In genomic region chr5:110544691-110545069, GRCm38 (mm10) we compare ENCODE assay signal across 8 mouse cellular contexts. TPM values are rescaled to one million over a fixed set of nuclear protein-coding genes. Genes with fewer than 3 reads are reported as not detected.
DNase-seq lines count a peak whose midpoint lies in the region; ATAC-seq lines count a peak whose summit lies in the region.

No protein-coding gene starts in this region.

- H3K9ac ChIP-seq in kidney, embryonic 15.5 days = no peak overlapping the region
- peak overlapping the region; percentile 74 for H3K9ac ChIP-seq in hindbrain, embryonic 14.5 days
- peak overlapping the region; percentile 65 for H3K9ac ChIP-seq in midbrain, embryonic 15.5 days

- no peak overlapping the region for H3K27ac ChIP-seq in kidney, embryonic 15.5 days
- peak overlapping the region; percentile 64; the same call in 1 of the 2 replicates for H3K27ac ChIP-seq in hindbrain, embryonic 14.5 days
- peak overlapping the region; percentile 75 for H3K27ac ChIP-seq in midbrain, embryonic 15.5 days

- H3K27me3 ChIP-seq in kidney, embryonic 15.5 days = peaks cover 93% of the 10 kb centered on the region
- peaks cover 20% of the 10 kb centered on the region for H3K27me3 ChIP-seq in hindbrain, embryonic 14.5 days (ENCODE audit: control insufficient read depth, insufficient read depth, low read length)
- peaks cover 42% of the 10 kb centered on the region for H3K27me3 ChIP-seq in midbrain, embryonic 15.5 days (replicated peaks)

- no peaks in the 10 kb centered on the region for H3K9me3 ChIP-seq in kidney, embryonic 15.5 days (replicated peaks)
- H3K9me3 ChIP-seq in hindbrain, embryonic 14.5 days (ENCODE audit: control insufficient read depth, low read length) = no peaks in the 10 kb centered on the region
- H3K9me3 ChIP-seq in midbrain, embryonic 15.5 days = no peaks in the 10 kb centered on the region

- no peak for DNase-seq in kidney, postnatal 25 days
- DNase-seq in cerebellum, postnatal 14 days = peak; percentile 60 to 64
- peak; percentile 46 for DNase-seq in hindbrain, embryonic 14.5 days (ENCODE audit: low spot score)
- DNase-seq in kidney, adult 18-20 months = no peak
- DNase-seq in ovary, postnatal 36 days (ENCODE audit: low spot score) = no peak

- H3K4me3 ChIP-seq in kidney, embryonic 15.5 days (replicated peaks) = peak overlapping the region; percentile 44
- peak overlapping the region; percentile 62 for H3K4me3 ChIP-seq in hindbrain, embryonic 14.5 days (replicated peaks; ENCODE audit: low read length)
- peak overlapping the region; percentile 59 for H3K4me3 ChIP-seq in midbrain, embryonic 15.5 days

- H3K4me1 ChIP-seq in kidney, embryonic 15.5 days = peaks cover 10% of the 10 kb centered on the region
- H3K4me1 ChIP-seq in hindbrain, embryonic 14.5 days (replicated peaks; ENCODE audit: control insufficient read depth, insufficient read depth, low read length) = peaks cover 13% of the 10 kb centered on the region
- peaks cover 30% of the 10 kb centered on the region for H3K4me1 ChIP-seq in midbrain, embryonic 15.5 days

- no peak for ATAC-seq in kidney, embryonic 15.5 days (replicated peaks; ENCODE audit: low FRiP score)
- ATAC-seq in hindbrain, embryonic 14.5 days (ENCODE audit: low FRiP score) = no peak; the same call in 1 of the 2 replicates
- ATAC-seq in midbrain, embryonic 15.5 days (replicated peaks) = peak; percentile 55
- ATAC-seq in CD4-positive, CD25-positive, alpha-beta regulatory T cell, adult 4 months = no peak

- H3K4me2 ChIP-seq in kidney, embryonic 15.5 days = peak overlapping the region; percentile 80
- peak overlapping the region; percentile 73 for H3K4me2 ChIP-seq in hindbrain, embryonic 14.5 days (replicated peaks)
- peak overlapping the region; percentile 79 for H3K4me2 ChIP-seq in midbrain, embryonic 15.5 days

- no peaks in the 10 kb centered on the region for H3K36me3 ChIP-seq in kidney, embryonic 15.5 days
- H3K36me3 ChIP-seq in hindbrain, embryonic 14.5 days (replicated peaks; ENCODE audit: control insufficient read depth, insufficient read depth) = no peaks in the 10 kb centered on the region
- H3K36me3 ChIP-seq in midbrain, embryonic 15.5 days (replicated peaks) = no peaks in the 10 kb centered on the region

- WGBS in kidney, embryonic 15.5 days = 2% methylated on average over 24 of the region's 24 CpGs
- WGBS in hindbrain, embryonic 14.5 days = under 1% methylated on average over 24 of the region's 24 CpGs
- WGBS in midbrain, embryonic 15.5 days = 6% methylated on average over 24 of the region's 24 CpGs

RNA-seq across cellular contexts. Expression of gene Galnt9, which starts 0.5 kb away (rescaled TPM):
- 0.40 and 0.51 TPM in 2 replicates for polyA plus RNA-seq in kidney, embryonic 15.5 days (2015; fragmentation: Nextera tagmentation; extraction: Ambion mirVana)
- polyA plus RNA-seq in hindbrain, embryonic 14.5 days (2014; fragmentation: Nextera tagmentation; extraction: Ambion mirVana) = 23.9 and 26.9 TPM in 2 replicates
- 26.7 and 26.8 TPM in 2 replicates for polyA plus RNA-seq in midbrain, embryonic 15.5 days (2015; fragmentation: Nextera tagmentation; extraction: Ambion mirVana)
- polyA plus RNA-seq in CD4-positive, CD25-positive, alpha-beta regulatory T cell, adult 4 months (2017; shearing (Covaris generic)) = 1 to 10 TPM; 4.0 to 7.2 TPM

Comparison
In these comparisons a context has a peak if more than half of its experiments do, and no peak if none do; other contexts are left out.
1. DNase-seq: peak in cerebellum, postnatal 14 days (2 of 2) and hindbrain, embryonic 14.5 days (single experiment); none in kidney, postnatal 25 days (0 of 2), kidney, adult 18-20 months (single experiment) and ovary, postnatal 36 days (single experiment).
2. Peak in every context shown above with its lines, with median percentiles within 50 percentile points of each other: H3K4me2 ChIP-seq and H3K4me3 ChIP-seq.